Mouse (Mus musculus): ENCODE measurements around the gene Unc13c. TPM values are rescaled to one million over a fixed set of nuclear protein-coding genes. Genes with fewer than 3 reads are reported as not detected.

Gene Unc13c
- polyA plus RNA-seq, 1 experiment: 7.6 TPM

DNA sequence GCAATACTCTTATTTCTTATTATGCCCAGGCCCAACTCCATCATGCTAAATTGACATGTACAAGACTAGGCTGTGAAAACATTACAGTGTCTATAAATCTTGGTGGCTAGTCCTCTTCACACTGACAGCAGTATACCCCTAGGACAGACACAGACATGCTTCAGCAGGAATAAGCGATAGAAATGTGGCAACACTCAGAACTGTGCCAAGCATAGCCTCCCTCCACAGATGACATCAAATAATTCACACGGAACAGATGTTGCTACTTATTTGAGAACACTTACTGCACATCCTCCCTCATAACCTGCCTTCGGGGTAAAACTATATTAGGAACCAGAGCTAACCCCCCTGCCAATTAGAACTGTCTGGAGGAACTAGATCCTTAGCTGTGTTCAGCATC lies 72.6 kb downstream of the Unc13c start:
- no peak overlapping the region for H3K27ac ChIP-seq (ENCODE audit: insufficient read depth, low read length)
- no peaks in the 10 kb centered on the region; the same call in 1 of the 2 replicates for H3K4me1 ChIP-seq (ENCODE audit: control insufficient read depth, insufficient read depth, low read length)
- H3K4me3 ChIP-seq (ENCODE audit: insufficient read depth, low read length): no peak overlapping the region
- TF ChIP-seq POLR2A (IDR thresholded peaks at IDR 0.05; ENCODE audit: extremely low read depth, insufficient read depth, low read length) (no peak), CTCF (IDR thresholded peaks at IDR 0.05; ENCODE audit: extremely low read depth, insufficient read depth, low read length) (no peak)

DNA sequence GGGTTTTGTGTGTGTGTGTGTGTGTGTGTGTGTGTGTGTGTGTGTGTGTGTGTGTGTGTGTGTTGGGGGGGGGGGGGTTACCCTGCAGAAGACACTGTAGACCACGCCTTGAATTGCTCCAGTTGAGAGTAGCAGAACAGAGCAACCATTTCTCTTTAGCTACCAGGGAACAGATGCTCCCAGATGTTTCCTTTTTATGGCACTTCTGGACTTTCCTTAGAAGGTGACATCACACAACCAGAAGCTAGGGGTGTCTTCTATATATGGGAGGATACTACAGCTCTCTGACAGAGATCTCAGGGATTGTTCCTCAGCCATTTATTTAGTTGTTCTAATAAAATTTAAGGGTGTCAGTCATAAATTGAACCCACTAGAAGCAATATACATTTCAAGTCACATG lies 85.2 kb downstream of the Unc13c start:
- no peak overlapping the region for H3K27ac ChIP-seq (ENCODE audit: insufficient read depth, low read length)
- H3K4me1 ChIP-seq (ENCODE audit: control insufficient read depth, insufficient read depth, low read length): no peaks in the 10 kb centered on the region
- no peak overlapping the region for H3K4me3 ChIP-seq (ENCODE audit: insufficient read depth, low read length)
- TF ChIP-seq POLR2A (IDR thresholded peaks at IDR 0.05; ENCODE audit: extremely low read depth, insufficient read depth, low read length): no peak
- no peak for TF ChIP-seq CTCF (IDR thresholded peaks at IDR 0.05; ENCODE audit: extremely low read depth, insufficient read depth, low read length)

DNA sequence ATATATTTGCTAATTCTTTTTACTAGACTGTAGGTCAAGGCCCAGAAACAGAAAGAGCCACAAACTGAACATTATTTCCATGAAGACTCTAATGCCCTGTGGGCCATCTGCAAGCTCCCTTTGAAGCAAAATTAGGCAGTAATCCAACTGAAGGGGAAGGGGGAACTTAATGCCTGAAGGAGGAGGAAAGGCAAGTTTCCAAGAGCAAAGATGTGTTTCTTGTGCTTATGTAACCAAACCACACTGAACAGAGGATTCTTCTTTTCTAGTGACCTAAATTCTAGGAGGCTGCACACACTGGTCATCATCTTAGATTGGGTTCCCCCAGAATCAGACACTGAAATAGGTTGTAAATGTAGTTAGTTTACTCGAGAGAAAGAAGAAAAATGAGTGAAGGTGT lies 85.6 kb downstream of the Unc13c start:
- no peak overlapping the region for H3K27ac ChIP-seq (ENCODE audit: insufficient read depth, low read length)
- no peak for TF ChIP-seq CTCF (IDR thresholded peaks at IDR 0.05; ENCODE audit: extremely low read depth, insufficient read depth, low read length)
- no peak for TF ChIP-seq POLR2A (IDR thresholded peaks at IDR 0.05; ENCODE audit: extremely low read depth, insufficient read depth, low read length)
- H3K4me1 ChIP-seq (ENCODE audit: control insufficient read depth, insufficient read depth, low read length): no peaks in the 10 kb centered on the region
- no peak overlapping the region for H3K4me3 ChIP-seq (ENCODE audit: insufficient read depth, low read length)

DNA sequence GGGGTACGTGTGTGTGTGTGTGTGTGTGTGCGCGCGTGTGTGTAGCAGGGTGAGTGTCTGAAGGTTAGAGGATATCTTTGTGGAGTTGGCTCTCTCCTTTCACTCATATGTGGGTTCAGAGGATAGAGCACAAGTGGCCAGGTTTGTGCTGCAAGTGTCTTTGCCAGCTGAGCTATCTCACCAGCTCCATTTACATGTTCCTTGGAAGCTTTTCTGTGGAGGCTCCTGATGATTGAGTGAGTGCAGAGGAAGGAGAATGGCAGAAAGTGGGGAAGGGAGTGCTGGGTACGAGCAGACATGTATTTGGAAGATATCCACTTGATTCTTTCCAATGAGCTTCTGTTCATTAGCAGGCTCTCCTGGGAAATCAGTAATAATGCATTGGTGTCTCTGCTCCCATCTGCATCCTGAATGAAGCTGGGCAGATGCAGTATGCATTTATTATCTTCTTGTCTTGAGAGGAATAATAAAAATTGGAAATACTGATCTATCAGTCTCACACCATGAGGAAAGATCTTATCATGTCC lies 86.3 kb downstream of the Unc13c start:
- TF ChIP-seq CTCF (IDR thresholded peaks at IDR 0.05; ENCODE audit: extremely low read depth, insufficient read depth, low read length): no peak
- no peak for TF ChIP-seq POLR2A (IDR thresholded peaks at IDR 0.05; ENCODE audit: extremely low read depth, insufficient read depth, low read length)
- Histone ChIP-seq H3K27ac (ENCODE audit: insufficient read depth, low read length) (no peak overlapping the region), H3K4me3 (ENCODE audit: insufficient read depth, low read length) (no peak overlapping the region), H3K4me1 (ENCODE audit: control insufficient read depth, insufficient read depth, low read length) (no peaks in the 10 kb centered on the region)

DNA sequence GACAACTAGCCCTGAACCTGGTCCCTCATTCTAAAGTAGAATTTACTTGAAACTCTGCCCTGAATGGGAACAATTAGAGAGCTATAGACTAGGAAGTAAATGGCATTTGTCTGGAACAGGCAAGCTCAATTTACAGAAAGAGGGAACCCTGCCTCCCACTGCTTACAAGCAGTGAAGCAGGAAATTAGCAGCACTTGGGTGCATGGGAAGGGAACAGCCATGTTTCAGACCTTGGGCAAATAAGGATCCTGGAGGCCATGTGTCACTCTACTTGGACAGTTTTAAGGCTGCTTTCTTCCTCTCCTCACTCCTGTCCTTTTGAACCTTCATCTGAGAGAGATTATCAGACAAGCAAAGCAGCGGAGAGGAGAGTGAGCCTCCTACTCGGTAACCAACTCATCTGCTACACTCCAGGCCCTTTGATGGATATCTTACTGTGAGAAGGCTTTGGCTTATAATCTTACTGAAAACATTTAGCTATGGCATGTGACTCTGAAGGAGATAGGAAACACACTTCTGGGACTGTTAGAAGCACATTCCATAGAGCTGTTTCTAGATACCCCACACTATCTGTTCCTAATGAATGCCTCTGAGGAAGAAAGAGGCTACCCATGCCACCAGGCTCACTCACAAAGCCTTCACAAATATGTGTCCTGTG lies 101.2 kb downstream of the Unc13c start:
- TF ChIP-seq CTCF (IDR thresholded peaks at IDR 0.05; ENCODE audit: extremely low read depth, insufficient read depth, low read length): no peak
- TF ChIP-seq POLR2A (IDR thresholded peaks at IDR 0.05; ENCODE audit: extremely low read depth, insufficient read depth, low read length): no peak
- Histone ChIP-seq H3K4me3 (ENCODE audit: insufficient read depth, low read length) (no peak overlapping the region), H3K4me1 (ENCODE audit: control insufficient read depth, insufficient read depth, low read length) (no peaks in the 10 kb centered on the region), H3K27ac (ENCODE audit: insufficient read depth, low read length) (no peak overlapping the region)

- TF ChIP-seq POLR2A (IDR thresholded peaks at IDR 0.05; ENCODE audit: extremely low read depth, insufficient read depth, low read length) (no peak), CTCF (IDR thresholded peaks at IDR 0.05; ENCODE audit: extremely low read depth, insufficient read depth, low read length) (no peak)
- H3K4me3 ChIP-seq (ENCODE audit: insufficient read depth, low read length): no peak overlapping the region
- H3K27ac ChIP-seq (ENCODE audit: insufficient read depth, low read length): no peak overlapping the region
- H3K4me1 ChIP-seq (ENCODE audit: control insufficient read depth, insufficient read depth, low read length): no peaks in the 10 kb centered on the region
These were observed 102.1 kb downstream of the Unc13c start for GRCm38 (mm10) chr9:73866666-73867065.

DNA sequence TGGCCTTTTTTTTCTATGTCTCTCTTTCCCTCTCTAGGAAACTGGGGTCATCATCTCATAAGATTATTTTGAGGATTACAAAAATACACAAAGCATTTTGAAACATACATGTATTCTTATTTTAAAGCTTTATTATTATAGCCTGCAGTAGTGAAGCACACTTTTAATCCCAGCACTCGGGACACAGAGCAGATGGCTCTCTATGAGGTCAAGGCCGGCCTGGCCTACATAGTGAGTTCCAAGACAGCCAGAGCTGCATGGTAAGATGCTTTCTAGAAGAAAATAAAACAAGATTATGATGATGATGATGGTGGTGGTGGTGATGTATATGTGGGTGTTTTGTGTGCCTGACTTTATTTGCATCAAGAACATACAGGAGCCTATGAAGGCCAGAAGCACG lies 109.3 kb downstream of the Unc13c start:
- TF ChIP-seq CTCF (IDR thresholded peaks at IDR 0.05; ENCODE audit: extremely low read depth, insufficient read depth, low read length) (no peak), POLR2A (IDR thresholded peaks at IDR 0.05; ENCODE audit: extremely low read depth, insufficient read depth, low read length) (no peak)
- no peak overlapping the region for H3K27ac ChIP-seq (ENCODE audit: insufficient read depth, low read length)
- no peak overlapping the region for H3K4me3 ChIP-seq (ENCODE audit: insufficient read depth, low read length)
- no peaks in the 10 kb centered on the region for H3K4me1 ChIP-seq (ENCODE audit: control insufficient read depth, insufficient read depth, low read length)

DNA sequence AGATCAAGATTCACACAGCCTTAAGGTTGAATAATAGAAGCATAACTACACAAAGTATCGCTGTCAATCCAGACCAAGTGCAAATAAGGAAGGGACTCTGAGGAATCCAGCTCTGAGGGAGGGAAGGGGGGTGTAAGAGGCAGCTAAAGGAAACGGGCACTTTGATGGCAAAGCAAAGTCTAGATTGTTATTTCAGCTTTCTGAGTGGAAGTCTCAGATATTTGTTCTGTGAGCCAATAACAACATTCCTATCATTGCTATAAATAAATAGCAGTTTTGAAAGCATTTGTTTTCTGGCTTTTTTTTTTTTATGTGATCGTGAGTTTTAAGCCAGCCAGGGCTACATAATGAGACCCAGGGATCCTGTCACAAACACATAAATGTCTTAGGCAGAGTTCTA lies 114.5 kb downstream of the Unc13c start:
- H3K4me3 ChIP-seq (ENCODE audit: insufficient read depth, low read length): no peak overlapping the region
- H3K27ac ChIP-seq (ENCODE audit: insufficient read depth, low read length): no peak overlapping the region
- no peaks in the 10 kb centered on the region for H3K4me1 ChIP-seq (ENCODE audit: control insufficient read depth, insufficient read depth, low read length)
- no peak for TF ChIP-seq POLR2A (IDR thresholded peaks at IDR 0.05; ENCODE audit: extremely low read depth, insufficient read depth, low read length)
- TF ChIP-seq CTCF (IDR thresholded peaks at IDR 0.05; ENCODE audit: extremely low read depth, insufficient read depth, low read length): no peak

- Histone ChIP-seq H3K4me3 (ENCODE audit: insufficient read depth, low read length) (no peak overlapping the region), H3K27ac (ENCODE audit: insufficient read depth, low read length) (no peak overlapping the region), H3K4me1 (ENCODE audit: control insufficient read depth, insufficient read depth, low read length) (no peaks in the 10 kb centered on the region)
- TF ChIP-seq POLR2A (IDR thresholded peaks at IDR 0.05; ENCODE audit: extremely low read depth, insufficient read depth, low read length) (no peak), CTCF (IDR thresholded peaks at IDR 0.05; ENCODE audit: extremely low read depth, insufficient read depth, low read length) (no peak)
These were observed 162.1 kb downstream of the Unc13c start for GRCm38 (mm10) chr9:73806681-73807080.

DNA sequence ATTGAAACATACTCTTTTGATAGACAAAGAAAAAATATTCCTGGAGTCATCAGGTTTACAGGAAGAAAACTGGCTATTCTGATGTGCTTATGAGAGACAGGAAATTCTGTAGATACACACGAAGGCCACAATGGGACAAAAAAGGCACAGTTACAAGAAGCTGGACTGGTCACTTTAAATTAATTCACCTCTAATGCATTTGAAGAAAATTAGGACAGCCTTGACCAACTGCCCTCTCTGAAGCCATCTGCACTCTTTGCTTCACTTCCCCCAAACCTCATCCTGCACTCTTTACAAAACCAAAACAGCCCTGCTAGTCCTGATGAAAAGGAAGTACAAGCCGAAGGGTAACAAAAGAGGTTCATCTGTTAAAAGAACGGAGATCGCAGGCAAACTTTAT lies 194.2 kb downstream of the Unc13c start:
- no peak overlapping the region for H3K4me3 ChIP-seq (ENCODE audit: insufficient read depth, low read length)
- no peak overlapping the region for H3K27ac ChIP-seq (ENCODE audit: insufficient read depth, low read length)
- TF ChIP-seq CTCF (IDR thresholded peaks at IDR 0.05; ENCODE audit: extremely low read depth, insufficient read depth, low read length): no peak
- no peak for TF ChIP-seq POLR2A (IDR thresholded peaks at IDR 0.05; ENCODE audit: extremely low read depth, insufficient read depth, low read length)
- no peaks in the 10 kb centered on the region for H3K4me1 ChIP-seq (ENCODE audit: control insufficient read depth, insufficient read depth, low read length)

Data from cortical plate, adult 2 months (tissue).